Comparison of ENCODE assay signal across 8 mouse cellular contexts in genomic region chr5:105732433-105732891, GRCm38 (mm10). TPM values are rescaled to one million over a fixed set of nuclear protein-coding genes. Genes with fewer than 3 reads are reported as not detected.
A peak's percentile ranks its signal among the peaks of the same experiment; 100 is the strongest.
DNase-seq lines count a peak whose midpoint lies in the region; ATAC-seq and TF ChIP-seq lines count a peak whose summit lies in the region.

No protein-coding gene starts in this region.

- no peaks in the 10 kb centered on the region for H3K9me3 ChIP-seq in MEL (replicated peaks; ENCODE audit: insufficient read depth, low read length)
- H3K9me3 ChIP-seq in heart, embryonic 10.5 days, result no peaks in the 10 kb centered on the region
- H3K9me3 ChIP-seq in kidney, embryonic 16.5 days (ENCODE audit: low read length), result no peaks in the 10 kb centered on the region
- no peaks in the 10 kb centered on the region for H3K9me3 ChIP-seq in stomach, embryonic 14.5 days (ENCODE audit: control insufficient read depth, low read depth, low read length)

- peak overlapping the region; percentile 69 to 70 for H3K4me3 ChIP-seq in MEL (ENCODE audit: control insufficient read depth in 1 of 2, insufficient read depth in 1 of 2, low read depth in 2 of 2, low read length in 2 of 2)
- H3K4me3 ChIP-seq in cortical plate, adult 2 months (ENCODE audit: insufficient read depth, low read length), result peak overlapping the region; percentile 39
- H3K4me3 ChIP-seq in heart, embryonic 10.5 days, result peak overlapping the region; percentile 71
- peak overlapping the region; percentile 49 for H3K4me3 ChIP-seq in kidney, embryonic 16.5 days (ENCODE audit: low read length)
- H3K4me3 ChIP-seq in stomach, embryonic 14.5 days (ENCODE audit: low read depth, low read length), result peak overlapping the region; percentile 48

- H3K27ac ChIP-seq in MEL (ENCODE audit: control insufficient read depth, low read depth, low read length), result peak overlapping the region; percentile 79
- H3K27ac ChIP-seq in cortical plate, adult 2 months (ENCODE audit: insufficient read depth, low read length), result no peak overlapping the region; the same call in 1 of the 2 replicates
- H3K27ac ChIP-seq in heart, embryonic 10.5 days, result peak overlapping the region; percentile 83
- peak overlapping the region; percentile 12 for H3K27ac ChIP-seq in kidney, embryonic 16.5 days (ENCODE audit: low read length)
- peak overlapping the region; percentile 66; the same call in 1 of the 2 replicates for H3K27ac ChIP-seq in stomach, embryonic 14.5 days (ENCODE audit: low read length)

- peaks cover 49% of the 10 kb centered on the region for H3K79me2 ChIP-seq in MEL (ENCODE audit: control insufficient read depth, insufficient read depth, low read length, poor library complexity)

- no peak for TF ChIP-seq POLR2A in MEL (IDR thresholded peaks at IDR 0.05; ENCODE audit: control insufficient read depth in 1 of 2, insufficient read depth in 1 of 2, low read depth in 1 of 2, low read length in 2 of 2, poor library complexity in 1 of 2)
- no peak for TF ChIP-seq POLR2A in cortical plate, adult 2 months (IDR thresholded peaks at IDR 0.05; ENCODE audit: extremely low read depth, insufficient read depth, low read length)

- WGBS in heart, embryonic 10.5 days, result 24% methylated on average over 11 of the region's 11 CpGs
- 43% methylated on average over 11 of the region's 11 CpGs for WGBS in kidney, embryonic 16.5 days
- 40% methylated on average over 11 of the region's 11 CpGs for WGBS in stomach, embryonic 14.5 days

- peak; percentile 63 for ATAC-seq in kidney, embryonic 16.5 days (ENCODE audit: low FRiP score, low TSS enrichment)
- ATAC-seq in stomach, embryonic 14.5 days (ENCODE audit: insufficient number of reproducible peaks, insufficient read depth, low FRiP score, low read depth), result 0 out of 2 replicates have a peak, but pooled peaks have one; percentile 6

- H3K27me3 ChIP-seq in MEL (ENCODE audit: control insufficient read depth in 1 of 2, insufficient read depth in 2 of 2, low read length in 2 of 2), result no peaks in the 10 kb centered on the region
- H3K27me3 ChIP-seq in heart, embryonic 10.5 days (ENCODE audit: insufficient read depth, poor library complexity, severe bottlenecking), result peaks cover 46% of the 10 kb centered on the region
- no peaks in the 10 kb centered on the region for H3K27me3 ChIP-seq in kidney, embryonic 16.5 days (ENCODE audit: insufficient read depth, low read length)
- no peaks in the 10 kb centered on the region for H3K27me3 ChIP-seq in stomach, embryonic 14.5 days (ENCODE audit: control insufficient read depth, insufficient read depth, low read length)

- peaks cover 20 to 37% of the 10 kb centered on the region in 2 experiments for H3K4me1 ChIP-seq in MEL (ENCODE audit: control insufficient read depth in 1 of 2, insufficient read depth in 2 of 2, low read length in 2 of 2)
- peaks cover 4% of the 10 kb centered on the region for H3K4me1 ChIP-seq in cortical plate, adult 2 months (ENCODE audit: control insufficient read depth, insufficient read depth, low read length)
- H3K4me1 ChIP-seq in heart, embryonic 10.5 days, result peaks cover 14% of the 10 kb centered on the region
- H3K4me1 ChIP-seq in kidney, embryonic 16.5 days (ENCODE audit: insufficient read depth, low read length), result peaks cover 24% of the 10 kb centered on the region
- peaks cover 16% of the 10 kb centered on the region for H3K4me1 ChIP-seq in stomach, embryonic 14.5 days (ENCODE audit: control insufficient read depth, insufficient read depth, low read length)

- peak; percentile 79 for DNase-seq in MEL (ENCODE audit: low read depth, low spot score)
- DNase-seq in heart, embryonic 10.5 days (ENCODE audit: low spot score), result no peak
- DNase-seq in lung, postnatal 36 days, result peak; percentile 68
- no peak for DNase-seq in left cerebral cortex, adult 8-10 months (ENCODE audit: low spot score in 2 of 2)
- no peak for DNase-seq in right cerebral cortex, postnatal 25 days

- H3K36me3 ChIP-seq in MEL (ENCODE audit: control insufficient read depth in 1 of 2, insufficient read depth in 2 of 2, low read length in 2 of 2), result peaks cover 0 to 43% of the 10 kb centered on the region in 2 experiments; a peak in 2 of 4 replicates
- no peaks in the 10 kb centered on the region; the same call in 1 of the 2 replicates for H3K36me3 ChIP-seq in heart, embryonic 10.5 days
- H3K36me3 ChIP-seq in kidney, embryonic 16.5 days (ENCODE audit: insufficient read depth, low read length), result peaks cover 6% of the 10 kb centered on the region
- H3K36me3 ChIP-seq in stomach, embryonic 14.5 days (ENCODE audit: control insufficient read depth, insufficient read depth, low read length), result no peaks in the 10 kb centered on the region

- peak overlapping the region; percentile 78 for H3K4me2 ChIP-seq in kidney, embryonic 16.5 days (replicated peaks; ENCODE audit: low read depth, low read length)
- H3K4me2 ChIP-seq in stomach, embryonic 14.5 days (replicated peaks; ENCODE audit: low read depth, low read length), result peak overlapping the region; percentile 93

- TF ChIP-seq RAD21 in MEL (IDR thresholded peaks at IDR 0.05; ENCODE audit: low read depth, low read length), result no peak

- no peak for TF ChIP-seq EP300 in MEL (IDR thresholded peaks at IDR 0.05; ENCODE audit: low read depth in 1 of 2, low read length in 2 of 2)

- no peak for TF ChIP-seq CTCF in MEL (IDR thresholded peaks at IDR 0.05 in 2 of 3, conservative IDR thresholded peaks at IDR 0.05 in 1 of 3; ENCODE audit: control insufficient read depth in 1 of 3, insufficient read depth in 1 of 3, low read depth in 2 of 3, low read length in 3 of 3, poor library complexity in 1 of 3, severe bottlenecking in 1 of 3)
- TF ChIP-seq CTCF in cortical plate, adult 2 months (IDR thresholded peaks at IDR 0.05; ENCODE audit: extremely low read depth, insufficient read depth, low read length), result no peak

- peak overlapping the region; percentile 86 for H3K9ac ChIP-seq in MEL (ENCODE audit: control insufficient read depth, low read depth, low read length, poor library complexity, severe bottlenecking)
- peak overlapping the region; percentile 71 for H3K9ac ChIP-seq in kidney, embryonic 16.5 days (replicated peaks; ENCODE audit: low read length)
- H3K9ac ChIP-seq in stomach, embryonic 14.5 days (replicated peaks; ENCODE audit: low read depth, low read length), result peak overlapping the region; percentile 57

TF ChIP-seq in MEL, 35 proteins besides CTCF, POLR2A, EP300 and RAD21:
- TF ChIP-seq TBP (IDR thresholded peaks at IDR 0.05; ENCODE audit: low read depth, low read length), result peak; percentile 61
- TF ChIP-seq TAL1 (IDR thresholded peaks at IDR 0.05; ENCODE audit: low read length), result no peak
- TF ChIP-seq SIN3A (IDR thresholded peaks at IDR 0.05; ENCODE audit: low read length), result peak; percentile 12; the same call in 1 of the 2 replicates

RNA-seq across cellular contexts. Expression of gene Lrrc8d, which starts 32.7 kb away (rescaled TPM):
- total RNA-seq in MEL (2012; rRNA removed), result 11.4 and 13.3 TPM in 2 replicates
- polyA plus RNA-seq in MEL (2012; ENCODE audit: insufficient read depth in 1 of 2, insufficient read length in 2 of 2, low read depth in 1 of 2, low replicate concordance in 2 of 2, missing spikeins in 1 of 2), result 100 to 1,000 TPM in 1 of 2 experiments, 10 to 100 TPM in 1; 21.9 to 258 TPM
- 12.8 and 12.9 TPM in 2 replicates for polyA plus RNA-seq in cortical plate, adult 2 months (2012; rRNA removed)
- 7.6 and 10.8 TPM in 2 replicates for polyA plus RNA-seq in heart, embryonic 10.5 days (2016; fragmentation: Nextera tagmentation; extraction: Ambion mirVana)
- polyA plus RNA-seq in kidney, embryonic 16.5 days (2015; fragmentation: Nextera tagmentation; extraction: Ambion mirVana), result 28.6 and 33.4 TPM in 2 replicates
- 17.6 and 20.7 TPM in 2 replicates for polyA plus RNA-seq in stomach, embryonic 14.5 days (2014; fragmentation: Nextera tagmentation; extraction: Ambion mirVana)
- 10 to 100 TPM; 39.2 to 45.4 (median 42.1) TPM for total RNA-seq in left cerebral cortex, adult 8-10 months (2022)

Comparison
In these comparisons a context has a peak if more than half of its experiments do, and no peak if none do; other contexts are left out.
1. DNase-seq: peak in MEL (single experiment) and lung, postnatal 36 days (single experiment); none in heart, embryonic 10.5 days (single experiment), left cerebral cortex, adult 8-10 months (0 of 2) and right cerebral cortex, postnatal 25 days (single experiment).
2. Peak in every context shown above with its lines, with median percentiles within 50 percentile points of each other: H3K4me3 ChIP-seq and H3K9ac ChIP-seq.